Mouse (Mus musculus) olfactory bulb, adult 2 months (tissue): Measurements from ENCODE around the gene Cxadr.

ENCODE experiments used
- CTCF ChIP-seq: fragments of 200-500 bp; IDR thresholded peaks from 2 replicates; pipeline ENCODE4 v1.5.1; 2012; ENCODE audit warnings: low read depth, mild to moderate bottlenecking, low read length, moderate library complexity; ENCODE audit not compliant: insufficient read depth
- POLR2A ChIP-seq: fragments of 200-500 bp; IDR thresholded peaks from 2 replicates; pipeline ENCODE4 v1.6.1; 2012; ENCODE audit warnings: mild to moderate bottlenecking, low read depth, low read length, moderate library complexity; ENCODE audit not compliant: insufficient read depth

- TF ChIP-seq CTCF (no peak), POLR2A (no peak)
Observed at GRCm38 (mm10) chr16:78283231-78283630, 18.1 kb upstream of the Cxadr start.
